Mouse (Mus musculus): ENCODE data around the gene Fam167b. TPM values are rescaled to one million over a fixed set of nuclear protein-coding genes. Genes with fewer than 3 reads are reported as not detected.
"Not testable (repeated sequence)": the region's sequence is repeated elsewhere in the genome, so short reads cannot be mapped to it uniquely, and the experiment has no call there.

The Fam167b gene
- polyA plus RNA-seq, 1 experiment from 2014 or later = 4.1 TPM

DNA sequence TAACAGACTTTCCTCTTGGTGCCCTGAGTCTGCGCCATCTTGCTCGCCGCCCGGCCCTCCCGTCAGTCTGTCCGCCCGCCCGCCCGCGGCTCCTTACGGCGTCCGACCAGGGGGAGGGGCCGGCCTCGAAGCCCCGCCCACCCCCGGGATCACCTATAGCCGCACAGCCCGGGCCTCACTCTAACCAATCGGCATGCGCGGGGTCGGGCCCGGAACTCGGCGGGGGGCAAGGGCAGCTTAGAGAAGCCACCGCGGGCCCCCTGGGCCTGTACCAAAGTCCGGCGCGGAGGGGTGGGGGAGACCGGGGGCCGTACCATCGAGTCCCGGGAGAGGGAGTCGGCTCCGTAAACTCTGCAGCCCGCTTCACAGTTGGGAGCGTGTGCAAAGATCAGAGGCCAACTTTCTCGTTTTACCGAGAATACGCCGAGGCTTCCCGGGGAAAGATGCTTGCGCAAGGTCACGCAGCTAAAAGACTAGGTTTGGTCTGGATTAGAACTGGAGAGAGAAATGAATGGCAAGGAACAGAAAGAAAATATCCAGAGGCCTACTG, 35.7 kb downstream of the Fam167b start, which contains the start of gene Hdac1:
TSS of gene Hdac1 (minus strand) at position 122 of the 550 bp plus-strand sequence.
- Histone ChIP-seq H3K4me1 (ENCODE audit: control insufficient read depth, insufficient read depth, low read length) (peaks cover 11% of the 10 kb centered on the region), H3K4me2 (ENCODE audit: low read depth, low read length) (peak within 1 kb of the TSS; percentile 89), H3K9ac (ENCODE audit: low read length) (peak within 1 kb of the TSS; percentile 92), H3K9me3 (replicated peaks; ENCODE audit: control insufficient read depth, low read length) (no peaks in the 10 kb centered on the region), H3K27ac (ENCODE audit: low read length) (peak within 1 kb of the TSS; percentile 86), H3K4me3 (replicated peaks; ENCODE audit: low read length) (peak within 1 kb of the TSS; percentile 98), H3K27me3 (ENCODE audit: control insufficient read depth, insufficient read depth, low read length) (no peaks in the 10 kb centered on the region), H3K36me3 (ENCODE audit: control insufficient read depth, insufficient read depth, low read length) (no peaks in the 10 kb centered on the region)
- ATAC-seq (ENCODE audit: insufficient read depth, low FRiP score) = peak; percentile 100
- under 1% methylated on average over 45 of the region's 46 CpGs for WGBS

DNA sequence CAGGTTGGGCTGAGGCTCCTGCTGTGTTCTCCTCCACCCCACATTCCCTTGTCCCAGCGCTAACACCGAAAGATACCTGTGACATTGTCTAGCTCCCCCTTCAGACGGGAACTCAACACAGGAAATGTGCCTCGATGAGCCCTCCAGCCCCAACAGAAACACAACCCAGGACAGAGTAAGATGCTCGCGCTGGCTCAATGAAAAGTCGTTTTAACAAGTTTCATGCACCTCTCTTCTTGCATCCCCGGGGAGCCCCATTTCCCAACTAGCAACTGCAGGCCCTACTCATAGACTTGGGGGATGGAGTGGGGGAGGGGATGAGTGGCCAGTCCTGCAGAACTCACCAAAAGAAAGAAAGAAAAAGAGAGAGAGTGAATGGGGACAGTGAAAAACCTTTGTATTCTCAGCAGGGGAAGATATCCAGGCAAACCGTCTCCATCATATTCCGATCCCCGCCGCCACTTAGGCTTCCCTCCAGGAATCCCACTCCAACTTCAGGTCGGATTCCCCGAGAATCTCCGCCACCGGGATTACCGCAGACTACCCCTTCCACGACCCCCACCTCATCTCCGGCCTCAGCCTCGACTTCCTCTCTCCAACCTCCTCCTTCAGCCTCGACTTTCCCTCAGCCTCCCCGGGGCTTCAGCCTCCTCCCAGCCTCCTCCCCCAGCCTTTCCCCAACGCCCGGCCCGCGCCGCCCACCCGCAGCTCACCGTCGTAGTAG, 36.3 kb downstream of the Fam167b start:
- Histone ChIP-seq H3K9ac (ENCODE audit: low read length) (peak overlapping the region; percentile 92), H3K27ac (ENCODE audit: low read length) (peak overlapping the region; percentile 80), H3K4me1 (ENCODE audit: control insufficient read depth, insufficient read depth, low read length) (peaks cover 11% of the 10 kb centered on the region), H3K9me3 (replicated peaks; ENCODE audit: control insufficient read depth, low read length) (no peaks in the 10 kb centered on the region), H3K4me2 (ENCODE audit: low read depth, low read length) (peak overlapping the region; percentile 89), H3K27me3 (ENCODE audit: control insufficient read depth, insufficient read depth, low read length) (no peaks in the 10 kb centered on the region), H3K4me3 (replicated peaks; ENCODE audit: low read length) (peak overlapping the region; percentile 98), H3K36me3 (ENCODE audit: control insufficient read depth, insufficient read depth, low read length) (no peaks in the 10 kb centered on the region)
- no peak for ATAC-seq (ENCODE audit: insufficient read depth, low FRiP score)
- under 1% methylated on average over 30 of the region's 30 CpGs for WGBS

DNA sequence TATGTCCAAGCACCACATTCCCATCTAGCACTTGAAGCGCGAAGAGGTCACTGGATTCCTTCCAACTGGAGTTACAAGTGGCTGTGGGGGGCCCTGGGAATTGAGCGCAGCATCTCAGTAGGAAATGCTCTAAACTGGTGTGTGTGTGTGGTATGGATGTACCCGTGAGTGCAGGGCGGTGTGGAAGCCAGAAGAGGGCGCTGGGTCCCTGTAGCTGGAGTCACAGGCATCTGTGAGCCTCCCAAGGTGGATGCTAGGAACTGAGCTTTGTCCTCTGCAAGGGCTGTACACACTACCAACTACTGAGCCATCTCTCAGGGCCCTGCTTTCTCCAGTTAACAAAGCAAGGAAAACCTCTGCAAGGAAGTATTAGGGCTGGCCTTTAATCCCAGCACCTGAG, 38.3 kb downstream of the Fam167b start:
- 87% methylated on average over 6 of the region's 6 CpGs for WGBS
- H3K4me3 ChIP-seq (replicated peaks; ENCODE audit: low read length) = no peak overlapping the region
- no peak overlapping the region for H3K27ac ChIP-seq (ENCODE audit: low read length)
- no peaks in the 10 kb centered on the region for H3K27me3 ChIP-seq (ENCODE audit: control insufficient read depth, insufficient read depth, low read length)
- H3K4me1 ChIP-seq (ENCODE audit: control insufficient read depth, insufficient read depth, low read length) = peaks cover 11% of the 10 kb centered on the region
- ATAC-seq (ENCODE audit: insufficient read depth, low FRiP score) = no peak
- no peak overlapping the region for H3K9ac ChIP-seq (ENCODE audit: low read length)
- no peak overlapping the region for H3K4me2 ChIP-seq (ENCODE audit: low read depth, low read length)
- no peaks in the 10 kb centered on the region for H3K9me3 ChIP-seq (replicated peaks; ENCODE audit: control insufficient read depth, low read length)
- no peaks in the 10 kb centered on the region for H3K36me3 ChIP-seq (ENCODE audit: control insufficient read depth, insufficient read depth, low read length)

DNA sequence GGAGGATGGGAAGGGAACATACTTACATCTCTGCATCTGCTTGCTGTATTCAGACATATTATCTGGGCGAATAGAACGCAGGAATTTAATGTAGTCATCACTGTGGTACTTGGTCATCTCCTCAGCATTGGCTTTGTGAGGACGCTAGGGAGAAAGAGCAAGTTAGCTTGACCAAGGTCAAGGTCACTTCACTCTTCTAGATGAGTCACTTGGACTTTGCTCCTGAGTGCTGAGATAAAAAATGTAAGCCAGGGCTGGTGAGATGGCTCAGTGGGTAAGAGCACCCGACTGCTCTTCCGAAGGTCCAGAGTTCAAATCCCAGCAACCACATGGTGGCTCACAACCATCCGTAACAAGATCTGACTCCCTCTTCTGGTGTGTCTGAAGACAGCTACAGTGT, 49.4 kb downstream of the Fam167b start:
- H3K4me1 ChIP-seq (ENCODE audit: control insufficient read depth, insufficient read depth, low read length); H3K27ac ChIP-seq (ENCODE audit: low read length); H3K27me3 ChIP-seq (ENCODE audit: control insufficient read depth, insufficient read depth, low read length); H3K9ac ChIP-seq (ENCODE audit: low read length); H3K4me2 ChIP-seq (ENCODE audit: low read depth, low read length); H3K4me3 ChIP-seq (replicated peaks; ENCODE audit: low read length); ATAC-seq (ENCODE audit: insufficient read depth, low FRiP score); H3K9me3 ChIP-seq (replicated peaks; ENCODE audit: control insufficient read depth, low read length): not testable (repeated sequence)
- peaks cover 28% of the 10 kb centered on the region for H3K36me3 ChIP-seq (ENCODE audit: control insufficient read depth, insufficient read depth, low read length)
- 92% methylated on average over 5 of the region's 6 CpGs for WGBS

Small RNAs within 50 kb of the gene (microRNA-seq; reads per million reads assigned to microRNA genes)
- not detected for gene Mir8119

Other genes starting within 250 kb of the Fam167b start
- 287 and 291 TPM in 2 replicates for gene Rbbp4, start 243.2 kb downstream of the Fam167b start, polyA plus RNA-seq (2015; fragmentation: Nextera tagmentation; extraction: Ambion mirVana)
- gene Zbtb8os, start 242.9 kb downstream of the Fam167b start, polyA plus RNA-seq (2015; fragmentation: Nextera tagmentation; extraction: Ambion mirVana) = 44.4 and 46.6 TPM in 2 replicates
- gene Zbtb8a, start 200.4 kb downstream of the Fam167b start, polyA plus RNA-seq (2015; fragmentation: Nextera tagmentation; extraction: Ambion mirVana) = 17.4 and 19.2 TPM in 2 replicates
- gene Zbtb8b, start 137.7 kb downstream of the Fam167b start, polyA plus RNA-seq (2015; fragmentation: Nextera tagmentation; extraction: Ambion mirVana) = 1.4 and 1.6 TPM in 2 replicates
- 28.0 and 30.5 TPM in 2 replicates for gene Bsdc1, start 117.0 kb downstream of the Fam167b start, polyA plus RNA-seq (2015; fragmentation: Nextera tagmentation; extraction: Ambion mirVana)
- gene Tssk3, start 87.5 kb downstream of the Fam167b start, polyA plus RNA-seq (2015; fragmentation: Nextera tagmentation; extraction: Ambion mirVana) = not detected in 2 replicates
- gene Fam229a, start 87.4 kb downstream of the Fam167b start, polyA plus RNA-seq (2015; fragmentation: Nextera tagmentation; extraction: Ambion mirVana) = not detected in 2 replicates
- gene Marcksl1, start 65.0 kb downstream of the Fam167b start, polyA plus RNA-seq (2015; fragmentation: Nextera tagmentation; extraction: Ambion mirVana) = 259 and 296 TPM in 2 replicates
- 195 and 205 TPM in 2 replicates for gene Hdac1, start 35.8 kb downstream of the Fam167b start, polyA plus RNA-seq (2015; fragmentation: Nextera tagmentation; extraction: Ambion mirVana)
- 3.0 and 7.3 TPM in 2 replicates for gene Lck, start 4.9 kb downstream of the Fam167b start, polyA plus RNA-seq (2015; fragmentation: Nextera tagmentation; extraction: Ambion mirVana)
- 239 and 253 TPM in 2 replicates for gene Eif3i, start 22.1 kb upstream of the Fam167b start, polyA plus RNA-seq (2015; fragmentation: Nextera tagmentation; extraction: Ambion mirVana)
- 181 and 190 TPM in 2 replicates for gene Tmem234, start 22.1 kb upstream of the Fam167b start, polyA plus RNA-seq (2015; fragmentation: Nextera tagmentation; extraction: Ambion mirVana)
- 1.3 and 3.0 TPM in 2 replicates for gene Dcdc2b, start 35.7 kb upstream of the Fam167b start, polyA plus RNA-seq (2015; fragmentation: Nextera tagmentation; extraction: Ambion mirVana)
- 27.4 and 34.7 TPM in 2 replicates for gene Iqcc, start 40.5 kb upstream of the Fam167b start, polyA plus RNA-seq (2015; fragmentation: Nextera tagmentation; extraction: Ambion mirVana)
- gene Ccdc28b, start 45.4 kb upstream of the Fam167b start, polyA plus RNA-seq (2015; fragmentation: Nextera tagmentation; extraction: Ambion mirVana) = 49.6 and 58.4 TPM in 2 replicates
- 65.3 and 69.8 TPM in 2 replicates for gene Txlna, start 62.5 kb upstream of the Fam167b start, polyA plus RNA-seq (2015; fragmentation: Nextera tagmentation; extraction: Ambion mirVana)
- 15.2 and 16.2 TPM in 2 replicates for gene Kpna6, start 94.2 kb upstream of the Fam167b start, polyA plus RNA-seq (2015; fragmentation: Nextera tagmentation; extraction: Ambion mirVana)
- gene Tmem39b, start 118.3 kb upstream of the Fam167b start, polyA plus RNA-seq (2015; fragmentation: Nextera tagmentation; extraction: Ambion mirVana) = 11.7 and 13.9 TPM in 2 replicates
- gene Khdrbs1, start 163.8 kb upstream of the Fam167b start, polyA plus RNA-seq (2015; fragmentation: Nextera tagmentation; extraction: Ambion mirVana) = 52.8 and 54.5 TPM in 2 replicates
- gene Ptp4a2, start 232.7 kb upstream of the Fam167b start, polyA plus RNA-seq (2015; fragmentation: Nextera tagmentation; extraction: Ambion mirVana) = 277 and 329 TPM in 2 replicates

Measured in stomach, embryonic 16.5 days (tissue).